Mouse (Mus musculus): ENCODE measurements at regions not wholly inside any gene's neighbourhood (a gene's known extent, or its start where the extent isn't known, plus 50 kb on each side); places are given as distances from the start of the nearest gene placed in this dataset.

GRCm38 (mm10) chr9:41364442-41365250 is 203.1 kb upstream of the Ubash3b start:
- TF ChIP-seq CTCF (IDR thresholded peaks at IDR 0.05; ENCODE audit: low read depth, low read length) (no peak), TAL1 (conservative IDR thresholded peaks at IDR 0.05; ENCODE audit: low read depth, low read length) (no peak), POLR2AphosphoS5 (IDR thresholded peaks at IDR 0.05; ENCODE audit: insufficient replicate concordance, low read depth, low read length) (no peak), GATA1 (IDR thresholded peaks at IDR 0.05; ENCODE audit: borderline replicate concordance, low read length) (no peak)

Measured in G1E (cell line).